Mouse (Mus musculus): ENCODE measurements around the gene Prkar1a. TPM values are rescaled to one million over a fixed set of nuclear protein-coding genes. Genes with fewer than 3 reads are reported as not detected.

Gene Prkar1a
- 415 and 426 TPM in 2 replicates for polyA plus RNA-seq (2012; rRNA removed)

DNA sequence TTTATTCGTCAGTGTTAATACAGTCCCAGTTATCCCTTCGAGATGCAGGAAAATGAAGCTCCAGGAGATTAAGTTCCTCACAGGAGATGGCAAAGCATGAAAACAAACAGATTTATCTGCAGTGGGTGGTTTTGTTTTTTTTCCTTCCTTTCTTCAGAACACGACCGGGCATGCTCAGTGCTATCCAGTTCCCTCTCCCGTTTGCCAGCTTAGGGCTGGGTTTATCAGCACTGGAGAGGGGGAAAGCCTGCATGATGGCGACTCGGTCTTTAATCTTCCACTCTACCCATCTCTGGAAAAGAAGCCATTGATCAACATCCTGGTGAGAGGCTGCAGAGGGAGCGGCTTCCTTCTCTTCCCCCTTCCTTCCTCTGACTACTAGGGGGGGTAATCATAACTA, at the start of gene Prkar1a:
Gene Prkar1a (plus strand): TSS at position 200 of the 400 bp plus-strand sequence.
- no peak for TF ChIP-seq CTCF (IDR thresholded peaks at IDR 0.05; ENCODE audit: extremely low read depth, insufficient read depth, low read length)
- peak; percentile 79; the same call in 1 of the 2 replicates for TF ChIP-seq POLR2A (IDR thresholded peaks at IDR 0.05; ENCODE audit: extremely low read depth, insufficient read depth, low read length)
- H3K4me3 ChIP-seq (ENCODE audit: insufficient read depth, low read length): peak within 1 kb of the TSS; percentile 42
- H3K27ac ChIP-seq (ENCODE audit: insufficient read depth, low read length): peak within 1 kb of the TSS; percentile 85
- H3K4me1 ChIP-seq (ENCODE audit: control insufficient read depth, insufficient read depth, low read length): peaks cover 11% of the 10 kb centered on the region

DNA sequence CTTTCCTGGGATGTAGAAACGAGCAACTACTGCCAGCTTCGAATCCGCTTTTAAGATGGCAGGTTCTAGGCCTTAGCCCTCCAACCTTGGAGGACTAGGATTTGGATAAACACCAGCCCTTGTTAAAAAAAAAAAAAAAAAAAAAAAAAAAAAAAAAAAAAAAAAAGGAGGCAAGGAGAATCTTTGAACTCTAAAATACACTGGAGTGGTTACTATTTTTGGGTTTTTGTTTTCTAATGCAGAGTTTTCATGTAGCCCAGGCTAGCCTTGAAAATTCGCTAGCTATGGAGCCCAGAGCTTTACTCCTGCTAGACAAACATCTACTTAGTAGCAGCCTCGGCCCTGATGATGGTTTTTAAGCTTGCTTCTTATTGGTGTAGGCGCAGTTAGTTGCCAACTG, 41.6 kb upstream of the Prkar1a start:
- no peak for TF ChIP-seq CTCF (IDR thresholded peaks at IDR 0.05; ENCODE audit: extremely low read depth, insufficient read depth, low read length)
- TF ChIP-seq POLR2A (IDR thresholded peaks at IDR 0.05; ENCODE audit: extremely low read depth, insufficient read depth, low read length): no peak
- H3K4me1 ChIP-seq (ENCODE audit: control insufficient read depth, insufficient read depth, low read length): peaks cover 6% of the 10 kb centered on the region; the same call in 1 of the 2 replicates
- no peak overlapping the region for H3K27ac ChIP-seq (ENCODE audit: insufficient read depth, low read length)
- H3K4me3 ChIP-seq (ENCODE audit: insufficient read depth, low read length): no peak overlapping the region

- Histone ChIP-seq H3K4me3 (ENCODE audit: insufficient read depth, low read length) (no peak overlapping the region; the same call in 1 of the 2 replicates), H3K4me1 (ENCODE audit: control insufficient read depth, insufficient read depth, low read length) (peaks cover 6% of the 10 kb centered on the region; the same call in 1 of the 2 replicates), H3K27ac (ENCODE audit: insufficient read depth, low read length) (no peak overlapping the region; the same call in 1 of the 2 replicates)
- TF ChIP-seq CTCF (IDR thresholded peaks at IDR 0.05; ENCODE audit: extremely low read depth, insufficient read depth, low read length): no peak
- no peak for TF ChIP-seq POLR2A (IDR thresholded peaks at IDR 0.05; ENCODE audit: extremely low read depth, insufficient read depth, low read length)
Measured at GRCm38 (mm10) chr11:109608976-109609625, 40.1 kb upstream of the Prkar1a start.

GRCm38 (mm10) chr11:109610046-109610794, 39.0 kb upstream of the Prkar1a start:
- Histone ChIP-seq H3K4me1 (ENCODE audit: control insufficient read depth, insufficient read depth, low read length) (peaks cover 6% of the 10 kb centered on the region; the same call in 1 of the 2 replicates), H3K4me3 (ENCODE audit: insufficient read depth, low read length) (peak overlapping the region; percentile 78), H3K27ac (ENCODE audit: insufficient read depth, low read length) (no peak overlapping the region; the same call in 1 of the 2 replicates)
- TF ChIP-seq POLR2A (IDR thresholded peaks at IDR 0.05; ENCODE audit: extremely low read depth, insufficient read depth, low read length) (no peak), CTCF (IDR thresholded peaks at IDR 0.05; ENCODE audit: extremely low read depth, insufficient read depth, low read length) (no peak)

- H3K4me1 ChIP-seq (ENCODE audit: control insufficient read depth, insufficient read depth, low read length): peaks cover 6% of the 10 kb centered on the region; the same call in 1 of the 2 replicates
- TF ChIP-seq POLR2A (IDR thresholded peaks at IDR 0.05; ENCODE audit: extremely low read depth, insufficient read depth, low read length) (no peak), CTCF (IDR thresholded peaks at IDR 0.05; ENCODE audit: extremely low read depth, insufficient read depth, low read length) (no peak)
- peak overlapping the region; percentile 72 for H3K27ac ChIP-seq (ENCODE audit: insufficient read depth, low read length)
Measured at GRCm38 (mm10) chr11:109610795-109611302, 38.4 kb upstream of the Prkar1a start.

GRCm38 (mm10) chr11:109611303-109612149, 37.7 kb upstream of the Prkar1a start, which contains the start of gene Wipi1:
TSS of gene Wipi1 (minus strand) at chr11:109611967.
- Histone ChIP-seq H3K4me1 (ENCODE audit: control insufficient read depth, insufficient read depth, low read length) (peaks cover 6% of the 10 kb centered on the region; the same call in 1 of the 2 replicates), H3K4me3 (ENCODE audit: insufficient read depth, low read length) (peak within 1 kb of the TSS; percentile 78), H3K27ac (ENCODE audit: insufficient read depth, low read length) (peak within 1 kb of the TSS; percentile 72)
- peak; percentile 89; the same call in 1 of the 2 replicates for TF ChIP-seq POLR2A (IDR thresholded peaks at IDR 0.05; ENCODE audit: extremely low read depth, insufficient read depth, low read length)
- TF ChIP-seq CTCF (IDR thresholded peaks at IDR 0.05; ENCODE audit: extremely low read depth, insufficient read depth, low read length): no peak

More at GRCm38 (mm10) chr11:109610795-109611302, 38.4 kb upstream of the Prkar1a start:
- peak overlapping the region; percentile 78 for H3K4me3 ChIP-seq (ENCODE audit: insufficient read depth, low read length)

DNA sequence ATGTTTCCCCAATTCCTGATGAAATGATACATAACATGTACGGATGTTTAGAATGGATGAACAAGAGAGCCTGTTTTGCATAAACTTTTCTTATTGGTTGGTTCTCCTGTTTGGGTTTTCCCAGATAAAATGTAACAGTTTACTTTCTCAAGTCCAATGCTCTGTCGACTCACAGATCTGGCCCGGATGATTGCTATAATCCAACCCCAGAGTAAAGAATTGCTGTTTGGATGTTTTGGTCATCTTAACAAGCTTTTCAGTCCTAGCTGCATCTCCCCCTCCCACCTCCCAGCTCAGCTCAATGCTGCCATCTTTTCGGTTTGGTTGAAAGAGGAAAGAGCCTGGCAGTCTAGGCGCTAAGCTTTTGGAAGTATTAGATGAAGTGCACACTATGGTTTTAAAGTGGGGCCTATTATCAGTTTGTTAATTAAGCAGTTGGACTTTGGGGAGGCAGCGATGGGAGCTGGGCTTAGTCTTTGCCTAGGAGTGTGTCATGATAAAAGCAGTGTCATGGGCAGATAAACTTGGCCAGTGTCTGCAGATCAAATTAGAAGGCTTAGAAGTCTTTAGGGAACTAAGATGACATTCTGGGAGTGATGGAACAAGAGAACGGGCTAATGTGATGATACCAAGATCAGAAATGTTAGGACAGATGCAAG, 36.2 kb upstream of the Prkar1a start:
- Histone ChIP-seq H3K27ac (ENCODE audit: insufficient read depth, low read length) (no peak overlapping the region), H3K4me3 (ENCODE audit: insufficient read depth, low read length) (no peak overlapping the region), H3K4me1 (ENCODE audit: control insufficient read depth, insufficient read depth, low read length) (peaks cover 6% of the 10 kb centered on the region; the same call in 1 of the 2 replicates)
- TF ChIP-seq CTCF (IDR thresholded peaks at IDR 0.05; ENCODE audit: extremely low read depth, insufficient read depth, low read length): no peak
- TF ChIP-seq POLR2A (IDR thresholded peaks at IDR 0.05; ENCODE audit: extremely low read depth, insufficient read depth, low read length): no peak

GRCm38 (mm10) chr11:109615286-109615685, 33.9 kb upstream of the Prkar1a start:
- no peak overlapping the region for H3K4me3 ChIP-seq (ENCODE audit: insufficient read depth, low read length)
- H3K4me1 ChIP-seq (ENCODE audit: control insufficient read depth, insufficient read depth, low read length): peaks cover 1% of the 10 kb centered on the region; the same call in 1 of the 2 replicates
- TF ChIP-seq POLR2A (IDR thresholded peaks at IDR 0.05; ENCODE audit: extremely low read depth, insufficient read depth, low read length): no peak
- TF ChIP-seq CTCF (IDR thresholded peaks at IDR 0.05; ENCODE audit: extremely low read depth, insufficient read depth, low read length): no peak
- H3K27ac ChIP-seq (ENCODE audit: insufficient read depth, low read length): no peak overlapping the region
